Mouse (Mus musculus) urinary bladder, postnatal 25 days (tissue): ENCODE measurements around the gene Cabcoco1.

Experiments
- DNase-seq: peaks from one replicate; pipeline ENCODE4 v3.0.0; 2022; ENCODE audit warnings: low spot score

Gene Cabcoco1

GRCm38 (mm10) chr10:68541139-68541942 lies at the start of gene Cabcoco1:
Cabcoco1 (minus strand) TSS chr10:68541896.
- DNase-seq: peak; percentile 53

- no peak for DNase-seq
Measured at GRCm38 (mm10) chr10:68589530-68590252, 48.0 kb upstream of the Cabcoco1 start.

DNA sequence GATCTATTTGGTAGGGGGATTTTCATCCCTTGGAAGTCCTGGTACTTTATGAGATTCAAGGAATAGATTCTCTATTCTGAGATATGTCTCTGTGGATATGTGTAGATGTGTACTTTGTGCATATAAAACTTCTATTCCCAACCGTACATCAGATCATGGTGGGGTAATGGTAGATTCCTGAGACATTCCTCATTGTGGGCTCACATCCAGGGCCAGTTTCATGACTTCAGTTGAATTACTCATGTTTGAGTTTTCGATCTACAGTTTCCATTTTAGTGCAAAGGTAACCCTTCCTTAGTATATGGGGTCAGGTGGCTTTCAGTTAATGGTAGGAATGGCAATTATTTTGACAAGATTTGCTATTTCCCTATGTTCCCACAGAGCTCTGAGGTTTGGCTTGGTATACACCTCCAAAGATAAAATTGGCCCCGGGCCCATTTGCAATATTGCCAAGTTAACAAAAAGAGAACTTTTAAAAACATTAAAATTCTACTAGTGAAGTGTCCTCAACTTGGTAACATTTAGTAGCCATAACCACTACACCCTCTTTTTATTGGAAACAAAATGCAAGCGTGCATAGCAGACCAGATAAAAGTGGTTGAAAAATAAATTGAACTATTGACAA lies 45.8 kb upstream of the Cabcoco1 start:
- DNase-seq: no peak

- no peak for DNase-seq
Measured at GRCm38 (mm10) chr10:68577321-68577720, 35.6 kb upstream of the Cabcoco1 start.

- DNase-seq: no peak
Measured at GRCm38 (mm10) chr10:68568172-68568571, 26.5 kb upstream of the Cabcoco1 start.

DNA sequence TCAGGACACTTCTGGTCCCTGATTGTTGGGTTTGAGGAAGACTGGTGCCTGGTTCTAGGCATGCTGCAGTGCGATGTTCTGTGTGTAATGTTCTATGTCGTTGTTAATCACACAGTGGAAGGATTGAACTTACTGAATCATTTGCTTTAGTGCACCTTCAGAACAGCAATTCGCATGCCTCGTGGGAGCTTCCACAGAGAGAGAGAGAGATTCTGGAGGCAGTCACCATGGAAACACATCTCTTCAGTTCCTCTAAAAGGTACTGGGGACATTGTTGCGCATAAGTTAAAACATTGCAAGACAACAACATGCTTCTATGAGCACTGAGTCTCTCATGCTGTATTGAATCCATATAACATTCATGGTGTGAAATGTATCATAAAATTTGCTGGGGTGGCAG lies 20.6 kb upstream of the Cabcoco1 start:
- no peak for DNase-seq

- no peak for DNase-seq
Measured at GRCm38 (mm10) chr10:68558828-68559219, 17.1 kb upstream of the Cabcoco1 start.

DNA sequence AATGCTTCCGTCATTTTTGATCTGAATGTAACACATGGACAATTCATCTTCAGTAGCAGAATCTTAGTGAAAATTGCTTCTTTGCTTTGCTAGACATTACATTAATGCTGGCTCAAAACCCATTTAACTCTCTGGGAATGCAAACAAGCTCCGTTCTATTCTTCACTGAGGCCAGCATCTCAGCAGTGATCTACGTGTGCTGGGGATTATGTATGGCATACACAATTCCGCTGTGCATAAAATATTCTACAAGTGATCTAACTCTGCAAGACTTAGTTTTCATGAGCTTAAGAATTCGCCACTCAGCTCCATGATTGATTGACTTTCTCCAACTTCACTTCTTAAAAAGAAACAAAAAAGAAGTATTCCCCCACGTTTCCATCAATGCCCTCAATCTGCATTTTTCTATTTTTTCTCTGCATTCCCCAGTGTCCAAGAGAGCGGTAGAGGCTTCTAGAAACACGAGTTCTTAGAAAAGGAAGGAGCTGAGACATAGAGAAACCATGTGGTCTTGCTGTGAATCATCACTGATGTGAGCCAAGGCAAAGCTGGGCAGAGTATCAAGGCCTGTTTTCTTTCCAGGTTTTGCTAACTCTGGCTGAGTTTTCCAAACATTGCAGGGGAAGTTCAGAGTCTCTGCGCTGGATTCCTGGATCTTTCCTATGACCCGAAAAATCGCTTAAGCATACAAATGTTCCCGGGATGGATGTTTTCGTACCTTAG lies 16.6 kb upstream of the Cabcoco1 start:
- DNase-seq: peak; percentile 61

DNA sequence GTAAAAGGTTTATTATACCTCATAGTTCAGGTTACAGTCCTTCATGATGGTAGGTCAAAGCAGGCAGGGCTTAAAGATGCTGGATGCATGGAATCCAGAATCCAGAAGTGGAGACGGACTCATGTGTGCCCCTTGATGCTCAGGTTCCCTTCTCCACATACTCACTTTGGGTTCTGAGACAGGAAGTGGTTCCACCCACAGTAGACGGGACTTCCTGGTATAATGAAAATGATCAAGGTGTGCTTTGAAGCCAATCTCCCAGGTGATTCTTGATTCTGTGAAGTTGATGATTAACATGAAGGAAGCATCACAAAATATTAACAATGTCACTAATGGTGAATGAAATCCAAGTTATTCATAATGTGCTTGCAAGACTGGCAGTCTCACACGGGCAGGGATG lies 12.0 kb upstream of the Cabcoco1 start:
- DNase-seq: no peak

- no peak for DNase-seq
Measured at GRCm38 (mm10) chr10:68552556-68552955, 10.9 kb upstream of the Cabcoco1 start.

- no peak for DNase-seq
Measured at GRCm38 (mm10) chr10:68551316-68551715, 9.6 kb upstream of the Cabcoco1 start.

GRCm38 (mm10) chr10:68550668-68551267 lies 9.1 kb upstream of the Cabcoco1 start:
- no peak for DNase-seq

DNA sequence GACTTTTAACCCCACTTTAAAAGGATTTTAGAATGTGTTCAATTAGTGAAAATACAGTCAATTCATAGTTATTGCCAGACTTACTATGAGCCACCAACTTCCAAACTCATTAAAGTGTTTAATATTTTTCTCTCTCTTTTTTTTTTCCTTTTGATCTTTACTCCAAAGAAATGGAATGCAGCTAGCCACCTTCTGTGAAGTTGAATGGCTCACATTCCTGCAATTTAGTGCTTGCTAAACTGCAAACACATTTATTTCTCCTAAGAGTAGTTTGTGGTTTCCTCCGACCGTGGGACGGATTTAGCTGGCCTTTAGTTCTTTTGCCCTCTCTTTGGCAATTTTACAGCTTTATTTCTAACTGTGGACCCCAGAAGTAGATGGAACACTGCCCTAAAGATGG lies 1.4 kb upstream of the Cabcoco1 start:
- no peak for DNase-seq

DNA sequence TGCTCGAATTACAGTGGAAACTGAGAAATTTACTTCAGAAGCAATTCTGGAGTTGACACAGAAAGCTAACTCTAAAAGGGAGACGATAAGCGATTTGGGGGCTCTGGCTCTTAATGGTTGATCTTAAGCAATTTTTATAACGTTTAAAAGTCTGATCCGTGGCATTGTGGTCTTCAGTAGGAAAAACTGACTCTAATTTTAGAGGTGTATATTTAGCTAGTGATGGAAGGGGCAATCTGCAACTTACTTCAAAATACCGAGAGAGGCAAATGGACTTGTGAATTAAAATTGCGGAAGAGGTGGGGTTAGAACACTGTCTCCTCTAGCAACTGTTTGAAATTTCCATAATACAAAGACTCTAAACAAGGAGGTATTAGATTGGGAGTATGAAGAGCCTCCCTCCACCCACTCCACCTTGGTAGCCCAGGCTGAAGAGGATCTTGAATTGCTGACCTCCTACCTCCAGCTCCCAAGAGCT lies 286 bp upstream of the Cabcoco1 start:
- no peak for DNase-seq

DNA sequence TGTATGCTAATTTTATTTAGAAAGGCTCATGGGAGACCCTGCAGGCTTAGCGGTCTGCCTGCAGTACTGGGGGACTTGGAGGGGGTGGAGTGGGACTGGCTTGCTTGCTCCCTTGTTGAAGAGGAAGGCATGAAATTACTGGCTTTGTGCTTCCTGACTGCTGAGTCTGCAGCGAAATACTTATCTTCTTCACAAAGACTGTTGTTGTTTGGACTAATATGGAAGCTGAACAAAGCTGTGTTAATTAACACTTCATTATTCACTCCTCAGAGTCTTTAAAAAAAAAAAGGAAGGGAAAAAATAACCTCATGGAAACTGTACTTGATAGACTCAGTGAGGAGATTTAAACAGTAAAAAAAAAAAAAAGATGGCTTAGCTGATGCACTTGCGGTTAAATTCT lies 1.1 kb downstream of the Cabcoco1 start:
- DNase-seq: no peak

DNA sequence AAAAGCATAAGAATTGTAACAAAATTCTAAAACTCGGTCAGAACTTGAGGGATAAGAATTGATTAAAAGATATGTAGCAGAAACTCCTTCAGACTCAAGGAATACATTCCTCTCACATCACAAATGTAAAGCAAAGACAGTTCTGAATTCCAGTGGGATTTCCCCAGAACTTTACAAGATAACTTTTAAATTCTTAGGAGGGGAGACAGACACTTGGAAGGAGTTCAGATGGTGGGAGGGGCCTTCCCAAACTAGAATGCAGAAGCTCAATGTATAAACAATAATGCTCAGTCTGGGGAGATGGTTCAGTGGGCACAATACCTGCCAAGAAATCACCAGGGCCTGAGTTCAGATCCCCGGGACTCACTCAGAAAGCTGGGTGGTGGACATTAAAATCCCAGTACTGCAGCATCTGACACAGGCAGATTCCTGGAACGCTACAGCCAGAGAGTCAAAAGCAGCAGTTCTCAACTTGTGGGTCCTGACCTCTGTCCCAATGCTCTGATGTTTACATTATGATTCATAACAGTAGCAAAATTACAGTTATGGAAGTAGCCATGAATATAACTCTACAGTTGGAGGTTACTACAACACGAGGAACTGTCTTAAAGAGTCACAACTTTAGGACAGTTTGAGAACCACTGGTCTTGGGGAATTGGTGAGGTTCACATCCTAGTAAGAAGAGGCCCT lies 4.3 kb downstream of the Cabcoco1 start:
- no peak for DNase-seq

GRCm38 (mm10) chr10:68529364-68530049 lies 12.2 kb downstream of the Cabcoco1 start:
- DNase-seq: no peak

- no peak for DNase-seq
Measured at GRCm38 (mm10) chr10:68528958-68529357, 12.7 kb downstream of the Cabcoco1 start.

GRCm38 (mm10) chr10:68522106-68522505 lies 19.6 kb downstream of the Cabcoco1 start:
- no peak for DNase-seq

DNA sequence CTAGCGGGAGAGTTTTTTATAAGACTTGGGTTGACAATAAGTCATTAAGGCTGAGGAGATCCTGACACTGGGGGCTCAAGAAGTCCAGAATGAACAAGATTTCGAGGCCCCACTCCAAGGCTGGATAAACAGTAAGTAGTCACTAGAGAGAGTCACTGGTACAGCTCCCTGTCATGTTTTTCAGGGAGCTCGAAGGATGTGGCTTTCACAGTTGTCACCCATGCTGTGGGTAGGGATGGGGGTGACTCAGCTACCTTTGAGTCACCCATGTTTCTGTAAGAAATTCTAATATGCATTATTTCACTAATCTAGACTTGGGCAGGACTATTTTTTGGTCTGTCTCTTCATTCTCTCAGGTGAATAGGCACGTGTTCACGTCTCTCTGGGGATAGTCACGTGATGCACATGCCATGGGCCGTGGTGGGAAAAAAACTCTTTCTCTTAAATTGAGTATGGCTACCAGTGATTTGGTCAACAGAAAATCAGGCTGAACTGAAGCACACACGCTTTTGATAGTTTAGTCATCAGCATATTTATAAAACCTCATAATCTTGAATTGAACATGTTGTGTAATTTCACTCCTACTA lies 29.2 kb downstream of the Cabcoco1 start:
- DNase-seq: no peak
